Mouse (Mus musculus): ENCODE data around the gene Rabgef1. TPM values are rescaled to one million over a fixed set of nuclear protein-coding genes. Genes with fewer than 3 reads are reported as not detected.

Gene Rabgef1
- polyA plus RNA-seq, 1 experiment, result 29.9 TPM

DNA sequence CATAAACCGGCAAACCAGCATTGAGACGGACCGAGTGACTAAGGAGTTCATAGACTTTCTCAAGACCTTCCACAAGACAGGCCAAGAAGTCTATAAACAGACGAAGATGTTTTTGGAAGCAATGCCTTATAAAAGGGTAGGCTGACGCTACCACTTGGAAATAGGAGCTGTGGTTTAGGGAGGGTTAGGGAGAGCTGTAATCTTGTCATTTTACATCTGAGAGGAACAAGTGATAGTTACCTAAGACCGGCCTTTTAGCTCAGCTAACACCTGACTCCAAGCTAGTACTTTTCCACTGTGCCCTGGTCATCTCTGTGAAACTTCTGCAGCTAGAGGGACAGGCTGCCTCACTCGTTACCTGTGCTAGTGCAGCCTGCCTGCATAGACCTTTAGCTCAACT lies 26.4 kb downstream of the Rabgef1 start:
- Histone ChIP-seq H3K4me3 (ENCODE audit: low read depth, low read length) (no peak overlapping the region), H3K9me3 (replicated peaks; ENCODE audit: control insufficient read depth, insufficient read depth, low read length, poor library complexity, severe bottlenecking) (no peaks in the 10 kb centered on the region), H3K36me3 (ENCODE audit: control insufficient read depth, insufficient read depth, low read length, poor library complexity, severe bottlenecking) (peaks cover 2% of the 10 kb centered on the region; the same call in 1 of the 2 replicates), H3K27ac (ENCODE audit: insufficient read depth, low read length) (peak overlapping the region; percentile 77), H3K4me1 (ENCODE audit: control insufficient read depth, insufficient read depth, low read length) (peaks cover 4% of the 10 kb centered on the region), H3K27me3 (ENCODE audit: control insufficient read depth, insufficient read depth, low read length, poor library complexity, severe bottlenecking) (no peaks in the 10 kb centered on the region), H3K9ac (ENCODE audit: low read depth, poor library complexity, severe bottlenecking) (no peak overlapping the region)
- no peak for TF ChIP-seq EP300 (IDR thresholded peaks at IDR 0.05; ENCODE audit: insufficient read depth, low read depth, low read length)
- no peak for TF ChIP-seq CTCF (IDR thresholded peaks at IDR 0.05; ENCODE audit: low read depth, low read length)
- no peak for TF ChIP-seq POLR2A (IDR thresholded peaks at IDR 0.05; ENCODE audit: insufficient read depth, low read length)

DNA sequence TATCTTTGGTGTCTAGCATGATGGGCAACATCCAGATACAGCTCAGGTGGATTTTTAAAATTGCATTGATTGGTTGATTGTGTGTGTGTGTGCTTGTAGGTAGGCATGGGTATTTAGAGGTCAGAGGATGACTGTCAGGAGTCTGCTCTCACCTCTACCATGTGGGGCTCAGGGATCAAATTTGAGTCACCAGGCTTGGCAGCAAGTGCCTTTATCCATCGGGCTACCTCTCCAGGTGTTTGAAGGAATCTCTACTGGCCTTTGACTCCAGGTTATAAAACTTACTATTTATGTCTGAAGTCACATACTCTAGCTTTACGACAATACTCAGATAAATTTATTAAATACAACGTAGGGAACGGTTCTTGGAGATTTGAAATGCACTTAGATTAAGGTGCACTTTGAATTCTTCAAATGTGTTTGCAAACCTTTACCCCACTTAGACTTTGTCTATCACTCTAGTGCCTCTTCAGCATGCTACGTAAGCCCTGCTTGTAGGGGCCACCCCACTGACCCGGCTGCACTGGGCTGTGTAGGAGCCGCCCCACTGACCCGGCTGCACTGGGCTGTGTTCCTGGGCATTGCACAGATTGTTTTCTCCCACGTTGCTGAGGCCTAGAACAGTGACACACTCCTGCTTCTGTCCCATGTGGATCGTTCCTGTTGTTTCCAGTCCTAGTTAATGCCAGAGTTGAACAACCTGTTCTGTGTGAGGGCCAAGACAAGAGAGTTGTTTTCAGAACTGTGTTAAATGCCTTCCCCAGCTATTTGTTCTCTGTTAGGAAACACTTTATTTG lies 28.8 kb downstream of the Rabgef1 start:
- Histone ChIP-seq H3K9me3 (replicated peaks; ENCODE audit: control insufficient read depth, insufficient read depth, low read length, poor library complexity, severe bottlenecking) (no peaks in the 10 kb centered on the region), H3K4me1 (ENCODE audit: control insufficient read depth, insufficient read depth, low read length) (peaks cover 4% of the 10 kb centered on the region), H3K27me3 (ENCODE audit: control insufficient read depth, insufficient read depth, low read length, poor library complexity, severe bottlenecking) (no peaks in the 10 kb centered on the region), H3K9ac (ENCODE audit: low read depth, poor library complexity, severe bottlenecking) (no peak overlapping the region), H3K27ac (ENCODE audit: insufficient read depth, low read length) (no peak overlapping the region), H3K4me3 (ENCODE audit: low read depth, low read length) (no peak overlapping the region), H3K36me3 (ENCODE audit: control insufficient read depth, insufficient read depth, low read length, poor library complexity, severe bottlenecking) (peaks cover 2% of the 10 kb centered on the region; the same call in 1 of the 2 replicates)
- TF ChIP-seq POLR2A (IDR thresholded peaks at IDR 0.05; ENCODE audit: insufficient read depth, low read length), result no peak
- TF ChIP-seq CTCF (IDR thresholded peaks at IDR 0.05; ENCODE audit: low read depth, low read length), result no peak
- TF ChIP-seq EP300 (IDR thresholded peaks at IDR 0.05; ENCODE audit: insufficient read depth, low read depth, low read length), result no peak

DNA sequence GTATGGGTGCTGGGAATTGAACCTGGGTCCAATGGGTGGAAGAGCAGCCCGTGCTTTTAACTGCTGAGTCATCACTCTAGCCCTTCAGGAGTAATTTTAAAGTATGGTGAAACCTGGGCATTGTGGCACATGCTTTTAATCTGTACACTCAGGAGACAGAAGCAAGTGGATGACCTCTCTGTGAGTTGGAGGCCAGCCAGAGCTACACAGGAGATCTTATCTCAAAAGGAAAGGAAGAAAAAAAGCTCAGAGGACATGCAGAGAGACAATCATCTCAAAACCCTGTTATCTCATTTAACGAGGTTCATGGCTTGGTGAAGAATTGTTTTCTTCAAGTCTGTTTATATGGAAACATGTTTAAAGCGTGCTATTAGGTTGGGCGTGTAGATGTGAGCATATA lies 32.4 kb downstream of the Rabgef1 start:
- Histone ChIP-seq H3K36me3 (ENCODE audit: control insufficient read depth, insufficient read depth, low read length, poor library complexity, severe bottlenecking) (no peaks in the 10 kb centered on the region), H3K27me3 (ENCODE audit: control insufficient read depth, insufficient read depth, low read length, poor library complexity, severe bottlenecking) (no peaks in the 10 kb centered on the region), H3K9ac (ENCODE audit: low read depth, poor library complexity, severe bottlenecking) (no peak overlapping the region), H3K4me1 (ENCODE audit: control insufficient read depth, insufficient read depth, low read length) (no peaks in the 10 kb centered on the region), H3K4me3 (ENCODE audit: low read depth, low read length) (no peak overlapping the region), H3K9me3 (replicated peaks; ENCODE audit: control insufficient read depth, insufficient read depth, low read length, poor library complexity, severe bottlenecking) (no peaks in the 10 kb centered on the region), H3K27ac (ENCODE audit: insufficient read depth, low read length) (no peak overlapping the region)
- TF ChIP-seq CTCF (IDR thresholded peaks at IDR 0.05; ENCODE audit: low read depth, low read length) (no peak), EP300 (IDR thresholded peaks at IDR 0.05; ENCODE audit: insufficient read depth, low read depth, low read length) (no peak), POLR2A (IDR thresholded peaks at IDR 0.05; ENCODE audit: insufficient read depth, low read length) (no peak)

DNA sequence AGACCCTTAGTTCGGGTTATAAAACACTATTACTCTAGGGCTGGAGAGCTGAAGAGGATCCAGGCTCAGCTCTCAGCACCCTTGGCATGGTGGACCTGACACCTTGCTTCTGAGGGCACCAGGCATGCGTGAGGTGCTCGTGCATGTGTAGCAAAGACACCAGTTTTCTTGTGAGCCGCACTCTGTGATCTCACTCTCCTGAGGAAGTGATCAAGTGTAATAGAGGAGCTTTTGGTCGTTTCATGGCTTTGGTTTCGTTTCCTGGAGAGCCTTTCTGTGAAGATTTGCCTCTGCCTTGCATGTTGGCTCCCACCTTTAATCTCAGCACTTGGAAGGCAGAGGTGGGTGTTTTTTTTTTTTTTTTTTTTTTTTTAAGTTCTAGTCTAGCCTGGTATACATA lies 33.0 kb downstream of the Rabgef1 start:
- no peaks in the 10 kb centered on the region for H3K36me3 ChIP-seq (ENCODE audit: control insufficient read depth, insufficient read depth, low read length, poor library complexity, severe bottlenecking)
- no peak overlapping the region for H3K27ac ChIP-seq (ENCODE audit: insufficient read depth, low read length)
- no peak overlapping the region for H3K9ac ChIP-seq (ENCODE audit: low read depth, poor library complexity, severe bottlenecking)
- no peak for TF ChIP-seq CTCF (IDR thresholded peaks at IDR 0.05; ENCODE audit: low read depth, low read length)
- no peak overlapping the region for H3K4me3 ChIP-seq (ENCODE audit: low read depth, low read length)
- H3K4me1 ChIP-seq (ENCODE audit: control insufficient read depth, insufficient read depth, low read length), result no peaks in the 10 kb centered on the region
- H3K9me3 ChIP-seq (replicated peaks; ENCODE audit: control insufficient read depth, insufficient read depth, low read length, poor library complexity, severe bottlenecking), result no peaks in the 10 kb centered on the region
- no peaks in the 10 kb centered on the region for H3K27me3 ChIP-seq (ENCODE audit: control insufficient read depth, insufficient read depth, low read length, poor library complexity, severe bottlenecking)

DNA sequence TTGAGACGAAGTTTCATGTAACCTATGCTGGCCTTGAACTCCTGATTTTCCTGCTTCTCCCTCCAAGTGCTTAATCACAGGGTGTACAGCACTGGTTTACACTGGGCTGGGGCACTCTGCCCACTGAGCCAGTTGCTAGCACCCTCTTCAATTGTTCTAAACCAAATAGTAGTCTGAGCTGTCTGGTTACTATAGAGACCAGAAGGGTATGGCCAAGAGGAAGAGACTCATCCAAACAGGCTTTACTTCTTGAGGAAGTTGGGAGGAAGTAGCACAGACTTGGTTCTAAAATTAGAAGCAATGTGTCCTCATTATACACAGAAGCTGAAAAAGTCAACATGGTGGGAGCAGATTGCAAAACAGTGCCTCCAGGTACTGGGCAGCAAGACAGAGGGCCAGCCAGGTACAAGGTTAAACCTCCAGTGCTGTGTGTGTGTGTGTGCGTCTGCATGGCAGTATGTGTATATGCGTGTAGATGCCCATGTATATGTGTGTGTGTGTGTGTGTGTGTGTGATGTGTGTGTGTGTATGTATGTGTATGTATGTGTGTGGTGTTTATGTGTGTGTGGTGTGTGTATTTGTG lies 33.9 kb downstream of the Rabgef1 start:
- no peaks in the 10 kb centered on the region for H3K4me1 ChIP-seq (ENCODE audit: control insufficient read depth, insufficient read depth, low read length)
- H3K27ac ChIP-seq (ENCODE audit: insufficient read depth, low read length), result no peak overlapping the region
- TF ChIP-seq EP300 (IDR thresholded peaks at IDR 0.05; ENCODE audit: insufficient read depth, low read depth, low read length) (no peak), CTCF (IDR thresholded peaks at IDR 0.05; ENCODE audit: low read depth, low read length) (no peak), POLR2A (IDR thresholded peaks at IDR 0.05; ENCODE audit: insufficient read depth, low read length) (no peak)
- no peaks in the 10 kb centered on the region for H3K27me3 ChIP-seq (ENCODE audit: control insufficient read depth, insufficient read depth, low read length, poor library complexity, severe bottlenecking)
- H3K36me3 ChIP-seq (ENCODE audit: control insufficient read depth, insufficient read depth, low read length, poor library complexity, severe bottlenecking), result 0 out of 2 replicates have a peak, but pooled peaks cover 4% of the 10 kb centered on the region
- no peak overlapping the region for H3K4me3 ChIP-seq (ENCODE audit: low read depth, low read length)
- H3K9ac ChIP-seq (ENCODE audit: low read depth, poor library complexity, severe bottlenecking), result no peak overlapping the region
- H3K9me3 ChIP-seq (replicated peaks; ENCODE audit: control insufficient read depth, insufficient read depth, low read length, poor library complexity, severe bottlenecking), result no peaks in the 10 kb centered on the region

DNA sequence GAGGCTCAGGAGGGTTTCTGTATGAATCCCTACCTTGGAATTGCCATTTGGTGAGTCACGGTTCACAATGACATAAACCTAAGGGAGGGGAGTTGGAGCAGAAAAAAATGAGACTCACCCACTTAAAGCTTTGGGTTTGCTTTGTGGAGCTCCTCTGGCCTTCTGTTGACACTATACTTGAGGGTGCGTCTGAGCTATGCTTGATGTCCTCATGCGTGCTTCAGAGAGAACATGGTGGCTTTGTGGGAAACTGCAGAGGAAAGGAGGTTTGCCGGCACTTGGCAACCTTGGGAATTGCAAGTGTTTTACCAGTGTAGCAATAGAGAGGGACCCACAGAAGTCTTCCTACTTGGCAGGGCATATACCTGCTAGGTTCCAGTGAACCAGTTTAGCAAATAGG lies 35.7 kb downstream of the Rabgef1 start:
- H3K27me3 ChIP-seq (ENCODE audit: control insufficient read depth, insufficient read depth, low read length, poor library complexity, severe bottlenecking), result no peaks in the 10 kb centered on the region
- no peak overlapping the region for H3K9ac ChIP-seq (ENCODE audit: low read depth, poor library complexity, severe bottlenecking)
- TF ChIP-seq POLR2A (IDR thresholded peaks at IDR 0.05; ENCODE audit: insufficient read depth, low read length), result no peak
- H3K4me1 ChIP-seq (ENCODE audit: control insufficient read depth, insufficient read depth, low read length), result no peaks in the 10 kb centered on the region
- no peak overlapping the region for H3K4me3 ChIP-seq (ENCODE audit: low read depth, low read length)
- peaks cover 8% of the 10 kb centered on the region; the same call in 1 of the 2 replicates for H3K36me3 ChIP-seq (ENCODE audit: control insufficient read depth, insufficient read depth, low read length, poor library complexity, severe bottlenecking)
- no peak overlapping the region for H3K27ac ChIP-seq (ENCODE audit: insufficient read depth, low read length)
- no peaks in the 10 kb centered on the region for H3K9me3 ChIP-seq (replicated peaks; ENCODE audit: control insufficient read depth, insufficient read depth, low read length, poor library complexity, severe bottlenecking)
